Mouse (Mus musculus) kidney, adult 10 weeks (tissue): ENCODE data around the gene Klrk1. TPM values are rescaled to one million over a fixed set of nuclear protein-coding genes. Genes with fewer than 3 reads are reported as not detected.

Source experiments
- polyA plus RNA-seq: library from polyadenylated mRNA; stranded (reverse); fragments of 350-450 nt; fragmentation: Illumina TruSeq; extraction: RNeasy Lipid Tissue Mini Kit (QIAGEN cat#74804); gene quantifications from one replicate; pipeline ENCODE4 v1.2.3, GENCODE M21; 2014; ENCODE audit warnings: low read depth, low replicate concordance

The Klrk1 gene
- polyA plus RNA-seq: 1.2 TPM

GRCm38 (mm10) chr6:129623735-129624134 lies at the start of gene Klrk1:
Klrk1 (minus strand) TSS chr6:129623864.

GRCm38 (mm10) chr6:129660589-129660988 lies 36.9 kb upstream of the Klrk1 start, which contains the start of gene Klrc2:
Klrc2 (minus strand) TSS chr6:129660689.

GRCm38 (mm10) chr6:129643237-129643636 lies 19.6 kb upstream of the Klrk1 start, which contains the start of gene Klrc3:
Klrc3 (minus strand) TSS chr6:129643337.

GRCm38 (mm10) chr6:129591508-129591907 lies 32.2 kb downstream of the Klrk1 start, which contains the start of gene Klrd1:
Klrd1 (plus strand) TSS chr6:129591782.

GRCm38 (mm10) chr6:129577605-129578004 lies 46.1 kb downstream of the Klrk1 start, which contains the start of gene Klre1:
Klre1 (plus strand) TSS chr6:129577905.

Other genes starting within 250 kb of the Klrk1 start
- gene Clec12b, start 238.0 kb downstream of the Klrk1 start, polyA plus RNA-seq: 1.1 TPM
- gene Clec1b, start 226.6 kb downstream of the Klrk1 start, polyA plus RNA-seq: 2.3 TPM
- 0.77 TPM for gene Clec9a, start 215.0 kb downstream of the Klrk1 start, polyA plus RNA-seq
- gene Clec1a, start 171.9 kb downstream of the Klrk1 start, polyA plus RNA-seq: 9.7 TPM
- 0.12 TPM for gene Olr1, start 116.7 kb downstream of the Klrk1 start, polyA plus RNA-seq
- gene Tmem52b, start 111.3 kb downstream of the Klrk1 start, polyA plus RNA-seq: 745 TPM
- gene Gabarapl1, start 90.7 kb downstream of the Klrk1 start, polyA plus RNA-seq: 242 TPM
- 0.40 TPM for gene Klre1, start 46.0 kb downstream of the Klrk1 start, polyA plus RNA-seq
- 2.7 TPM for gene Klrd1, start 32.1 kb downstream of the Klrk1 start, polyA plus RNA-seq
- gene Klrc3, start 19.5 kb upstream of the Klrk1 start, polyA plus RNA-seq: not detected
- 0.40 TPM for gene Klrc2, start 36.8 kb upstream of the Klrk1 start, polyA plus RNA-seq
- gene Klrc1, start 55.1 kb upstream of the Klrk1 start, polyA plus RNA-seq: 0.44 TPM
- gene Klri1, start 93.3 kb upstream of the Klrk1 start, polyA plus RNA-seq: 0.81 TPM
- not detected for gene Klri2, start 116.6 kb upstream of the Klrk1 start, polyA plus RNA-seq
- gene Gm156, start 160.4 kb upstream of the Klrk1 start, polyA plus RNA-seq: not detected
- gene Gm17631, start 238.8 kb upstream of the Klrk1 start, polyA plus RNA-seq: not detected